Mouse (Mus musculus) erythroblast, embryonic 14.5 days (primary cell): ENCODE results near the gene Mvd. TPM values are rescaled to one million over a fixed set of nuclear protein-coding genes. Genes with fewer than 3 reads are reported as not detected.

ENCODE experiments used
- H3K27me3 ChIP-seq: 2 replicates; pipeline ENCODE4 v1.6.1; 2012; ENCODE audit warnings: inconsistent platforms; ENCODE audit not compliant: control insufficient read depth
- H3K36me3 ChIP-seq: 2 replicates; pipeline ENCODE4 v1.6.1; 2012; ENCODE audit warnings: mild to moderate bottlenecking, inconsistent platforms; ENCODE audit not compliant: control insufficient read depth
- H3K4me1 ChIP-seq: 2 replicates; pipeline ENCODE4 v1.6.1; 2012; ENCODE audit warnings: inconsistent platforms; ENCODE audit not compliant: control insufficient read depth
- H3K4me3 ChIP-seq: replicated peaks from 2 replicates; pipeline ENCODE3; 2012; ENCODE audit warnings: moderate library complexity, mild to moderate bottlenecking, inconsistent platforms
- H3K9me3 ChIP-seq: 2 replicates; pipeline ENCODE4 v1.6.1; 2012; ENCODE audit warnings: low read length, inconsistent platforms, mixed read lengths; ENCODE audit not compliant: control insufficient read depth
- GATA1 ChIP-seq: IDR thresholded peaks from 2 replicates; pipeline ENCODE4 v1.6.1; 2012; ENCODE audit warnings: low read length, inconsistent platforms, mixed read lengths
- TAL1 ChIP-seq: IDR thresholded peaks from 3 replicates; pipeline ENCODE4 v1.6.1; 2012; ENCODE audit warnings: low read length, inconsistent platforms, mixed read lengths
- polyA plus RNA-seq: library from polyadenylated mRNA; stranded (reverse); fragments of >175 nt; gene quantifications from 2 replicates; pipeline ENCODE4 v1.2.3, GENCODE M21; 2012

Mvd gene
- polyA plus RNA-seq, 1 experiment = 0.19 TPM

- H3K36me3 ChIP-seq = peaks cover 55% of the 10 kb centered on the region
- H3K9me3 ChIP-seq = no peaks in the 10 kb centered on the region
- no peak overlapping the region for H3K4me3 ChIP-seq
- H3K4me1 ChIP-seq = peaks cover 20% of the 10 kb centered on the region
- H3K27me3 ChIP-seq = no peaks in the 10 kb centered on the region
- no peak for TF ChIP-seq TAL1
- no peak for TF ChIP-seq GATA1
These were observed 27.5 kb upstream of the Mvd start for GRCm38 (mm10) chr8:122470691-122471090.

GRCm38 (mm10) chr8:122469965-122470364 is 26.7 kb upstream of the Mvd start:
- Histone ChIP-seq H3K9me3 (no peaks in the 10 kb centered on the region), H3K4me1 (peaks cover 18% of the 10 kb centered on the region), H3K4me3 (no peak overlapping the region), H3K36me3 (peaks cover 55% of the 10 kb centered on the region), H3K27me3 (no peaks in the 10 kb centered on the region)
- TF ChIP-seq TAL1 (no peak), GATA1 (no peak)

GRCm38 (mm10) chr8:122469407-122469806 is 26.2 kb upstream of the Mvd start:
- Histone ChIP-seq H3K9me3 (no peaks in the 10 kb centered on the region), H3K4me1 (peaks cover 14% of the 10 kb centered on the region), H3K27me3 (no peaks in the 10 kb centered on the region), H3K4me3 (no peak overlapping the region), H3K36me3 (peaks cover 55% of the 10 kb centered on the region)
- TF ChIP-seq GATA1 = no peak
- TF ChIP-seq TAL1 = no peak

GRCm38 (mm10) chr8:122467816-122468215 is 24.6 kb upstream of the Mvd start:
- TF ChIP-seq GATA1 = no peak
- TF ChIP-seq TAL1 = no peak

GRCm38 (mm10) chr8:122464985-122465384 is 21.8 kb upstream of the Mvd start:
- Histone ChIP-seq H3K36me3 (peaks cover 31% of the 10 kb centered on the region), H3K9me3 (peaks cover 7% of the 10 kb centered on the region; the same call in 1 of the 2 replicates), H3K4me3 (no peak overlapping the region), H3K4me1 (peaks cover 26% of the 10 kb centered on the region), H3K27me3 (peaks cover 43% of the 10 kb centered on the region)
- TF ChIP-seq TAL1 = no peak
- TF ChIP-seq GATA1 = no peak

More at GRCm38 (mm10) chr8:122467816-122468215, 24.6 kb upstream of the Mvd start:
- peaks cover 44% of the 10 kb centered on the region for H3K36me3 ChIP-seq
- peaks cover 15% of the 10 kb centered on the region for H3K4me1 ChIP-seq
- no peak overlapping the region for H3K4me3 ChIP-seq
- H3K9me3 ChIP-seq = no peaks in the 10 kb centered on the region
- peaks cover 14% of the 10 kb centered on the region for H3K27me3 ChIP-seq

GRCm38 (mm10) chr8:122463651-122464640 is 20.7 kb upstream of the Mvd start:
- no peak for TF ChIP-seq GATA1
- no peak for TF ChIP-seq TAL1
- H3K27me3 ChIP-seq = peaks cover 53% of the 10 kb centered on the region
- H3K9me3 ChIP-seq = peaks cover 7% of the 10 kb centered on the region; the same call in 1 of the 2 replicates
- peaks cover 22% of the 10 kb centered on the region for H3K36me3 ChIP-seq
- peaks cover 26% of the 10 kb centered on the region for H3K4me1 ChIP-seq
- no peak overlapping the region for H3K4me3 ChIP-seq

- H3K27me3 ChIP-seq = peaks cover 64% of the 10 kb centered on the region
- H3K9me3 ChIP-seq = peaks cover 7% of the 10 kb centered on the region; the same call in 1 of the 2 replicates
- H3K4me1 ChIP-seq = peaks cover 26% of the 10 kb centered on the region
- peaks cover 10% of the 10 kb centered on the region for H3K36me3 ChIP-seq
- H3K4me3 ChIP-seq = no peak overlapping the region
- TF ChIP-seq TAL1 (no peak), GATA1 (no peak)
These were observed 19.3 kb upstream of the Mvd start for GRCm38 (mm10) chr8:122462510-122462909.

- Histone ChIP-seq H3K27me3 (peaks cover 72% of the 10 kb centered on the region), H3K4me3 (no peak overlapping the region), H3K36me3 (peaks cover under 1% of the 10 kb centered on the region), H3K4me1 (peaks cover 26% of the 10 kb centered on the region), H3K9me3 (peaks cover 7% of the 10 kb centered on the region; the same call in 1 of the 2 replicates)
- no peak for TF ChIP-seq TAL1
- TF ChIP-seq GATA1 = no peak
These were observed 18.4 kb upstream of the Mvd start for GRCm38 (mm10) chr8:122461473-122462148.
